In genomic region chr3:34121311-34121710, GRCm38 (mm10) we compare ENCODE assay signal across 20 mouse cellular contexts.
"Had no signal": no experiment of that assay in that cellular context is flagged by ENCODE, and none has a peak within 500 bp of the region (broad histone marks: within the 10 kb centered on the region; RNA-seq: fewer than 3 reads in every experiment).

No protein-coding gene starts in this region.

- H3K4me2 ChIP-seq: lung, embryonic 14.5 days; midbrain, embryonic 12.5 days; neural tube, embryonic 13.5 days; neural tube, embryonic 15.5 days; stomach, embryonic 15.5 days had no signal

- DNase-seq: lung, adult 18-20 months; lung, embryonic 14.5 days; lung, postnatal 10 days; lung, postnatal 4 days; midbrain, embryonic 14.5 days; retina, postnatal 1 day; right cerebral cortex, adult 18-20 months; right cerebral cortex, postnatal 25 days; right cerebral cortex, postnatal 4 days; thymus, adult 2 months; thymus, postnatal 25 days; thymus, postnatal 4 days had no signal

- H3K9ac ChIP-seq: lung, embryonic 14.5 days; midbrain, embryonic 12.5 days; neural tube, embryonic 13.5 days; neural tube, embryonic 15.5 days; stomach, embryonic 15.5 days had no signal

- H3K27ac ChIP-seq: midbrain, embryonic 10.5 days; midbrain, embryonic 12.5 days; neural tube, embryonic 13.5 days; neural tube, embryonic 15.5 days; stomach, embryonic 15.5 days; stomach, postnatal 0 days had no signal

- ATAC-seq: midbrain, embryonic 16.5 days had no signal

- H3K36me3 ChIP-seq: midbrain, embryonic 10.5 days; midbrain, embryonic 12.5 days; neural tube, embryonic 13.5 days; neural tube, embryonic 15.5 days; stomach, embryonic 15.5 days had no signal

- H3K9me3 ChIP-seq: midbrain, embryonic 10.5 days; midbrain, embryonic 12.5 days; neural tube, embryonic 13.5 days; neural tube, embryonic 15.5 days; stomach, embryonic 15.5 days had no signal

- H3K4me1 ChIP-seq: midbrain, embryonic 10.5 days; midbrain, embryonic 12.5 days; neural tube, embryonic 13.5 days; neural tube, embryonic 15.5 days; stomach, embryonic 15.5 days had no signal

- H3K27me3 ChIP-seq: midbrain, embryonic 12.5 days; neural tube, embryonic 13.5 days; neural tube, embryonic 15.5 days; stomach, embryonic 15.5 days had no signal

- H3K4me3 ChIP-seq: midbrain, embryonic 10.5 days; midbrain, embryonic 12.5 days; myocyte; neural tube, embryonic 13.5 days; neural tube, embryonic 15.5 days; stomach, embryonic 15.5 days had no signal
